Mouse (Mus musculus) spleen, adult 2 months (tissue): ENCODE measurements at regions not wholly inside any gene's neighbourhood (a gene's known extent, or its start where the extent isn't known, plus 50 kb on each side); places are given as distances from the start of the nearest gene placed in this dataset.

ENCODE experiments used
- CTCF ChIP-seq: fragments of 200-500 bp; IDR thresholded peaks from 2 replicates; pipeline ENCODE4 v1.5.1; 2011; ENCODE audit warnings: mild to moderate bottlenecking, inconsistent platforms; ENCODE audit not compliant: insufficient read depth, insufficient read length, insufficient replicate concordance; ENCODE audit errors: extremely low read depth
- POLR2A ChIP-seq: fragments of 200-500 bp; IDR thresholded peaks from 2 replicates; pipeline ENCODE4 v1.6.1; 2011; ENCODE audit warnings: low read depth, low read length, inconsistent platforms

GRCm38 (mm10) chr2:157677262-157677661, 59.9 kb upstream of the Ctnnbl1 start:
- no peak for TF ChIP-seq POLR2A
- no peak for TF ChIP-seq CTCF
